Mouse (Mus musculus) ES-CJ7 (cell line): ENCODE measurements at regions not wholly inside any gene's neighbourhood (a gene's known extent, or its start where the extent isn't known, plus 50 kb on each side); places are given as distances from the start of the nearest gene placed in this dataset.
A peak's percentile ranks its signal among the peaks of the same experiment; 100 is the strongest.

Experiments used
- DNase-seq: peaks from one replicate; pipeline ENCODE4 v3.0.0; 2011; ENCODE audit warnings: low read depth, low spot score

DNA sequence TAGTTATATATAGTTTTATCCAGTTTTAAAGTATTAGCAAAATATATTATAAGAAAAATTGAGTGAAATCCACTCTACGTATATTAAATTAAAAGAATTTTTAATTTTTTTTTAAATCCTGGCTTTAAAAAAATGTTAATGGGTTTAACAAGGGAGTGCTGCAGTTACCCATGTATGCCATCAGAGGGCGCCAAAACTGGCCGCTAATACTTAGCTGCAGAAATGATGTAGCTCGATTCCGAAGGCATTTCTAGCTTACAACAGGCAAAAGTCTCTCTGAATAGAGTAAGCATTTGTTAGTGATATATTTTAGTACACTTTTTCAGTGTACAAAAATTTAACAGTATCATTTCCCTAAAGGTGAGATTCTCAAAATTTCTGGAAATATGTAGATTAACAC lies 73.1 kb downstream of the Olfr444 start:
- peak; percentile 35 for DNase-seq
